Mouse (Mus musculus) erythroid progenitor cell, adult 5-6 weeks (primary cell): ENCODE measurements at regions not wholly inside any gene's neighbourhood (a gene's known extent, or its start where the extent isn't known, plus 50 kb on each side); places are given as distances from the start of the nearest gene placed in this dataset.

Source experiments
- ATAC-seq: replicated peaks from 2 replicates; pipeline ENCODE4 v1.8.0; 2016; ENCODE audit warnings: moderate number of reproducible peaks, mild to moderate bottlenecking, moderate TSS enrichment, inconsistent platforms; ENCODE audit not compliant: poor library complexity, low FRiP score, severe bottlenecking

DNA sequence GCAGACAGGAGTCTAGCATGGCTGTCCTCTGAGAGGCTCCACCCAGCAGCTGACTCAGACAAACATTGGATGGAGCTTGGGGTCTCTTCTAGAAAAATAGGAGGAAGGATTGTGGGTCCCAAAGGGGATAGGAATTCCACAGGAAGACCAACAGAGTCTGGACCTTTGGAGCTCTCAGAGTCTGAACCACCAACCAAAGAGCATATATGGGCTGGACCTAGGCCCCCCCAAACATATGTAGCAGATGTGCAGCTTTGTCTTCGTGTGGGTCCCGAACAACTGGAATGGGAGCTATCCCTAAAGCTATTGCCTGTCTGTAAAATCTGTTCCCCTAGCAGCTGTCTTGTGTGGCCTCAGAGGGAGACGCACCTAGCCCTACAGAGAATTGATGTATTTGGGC is 50.1 kb upstream of the Cpm start:
- ATAC-seq = no peak

DNA sequence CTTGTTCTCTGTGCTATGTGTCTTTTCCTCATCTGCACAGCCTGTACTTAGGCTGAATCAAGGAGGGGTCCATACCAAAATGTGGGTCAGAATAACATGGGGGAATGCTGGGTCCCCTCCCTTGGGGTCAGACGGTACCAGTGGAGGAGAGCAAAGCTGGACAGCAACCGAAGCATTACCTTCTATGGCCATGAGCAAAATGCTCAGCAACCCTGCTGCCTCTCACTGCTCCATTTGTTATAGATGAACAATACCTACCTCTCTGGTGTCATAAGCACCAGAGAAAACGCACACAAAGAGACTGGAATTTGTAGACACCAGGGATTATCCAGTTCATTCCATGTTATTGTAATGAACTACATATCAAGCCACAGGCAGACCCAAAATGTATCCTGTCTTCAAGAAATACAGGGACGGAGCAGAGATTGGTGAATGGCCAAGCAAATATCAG is 50.6 kb upstream of the Cpm start:
- ATAC-seq = no peak

DNA sequence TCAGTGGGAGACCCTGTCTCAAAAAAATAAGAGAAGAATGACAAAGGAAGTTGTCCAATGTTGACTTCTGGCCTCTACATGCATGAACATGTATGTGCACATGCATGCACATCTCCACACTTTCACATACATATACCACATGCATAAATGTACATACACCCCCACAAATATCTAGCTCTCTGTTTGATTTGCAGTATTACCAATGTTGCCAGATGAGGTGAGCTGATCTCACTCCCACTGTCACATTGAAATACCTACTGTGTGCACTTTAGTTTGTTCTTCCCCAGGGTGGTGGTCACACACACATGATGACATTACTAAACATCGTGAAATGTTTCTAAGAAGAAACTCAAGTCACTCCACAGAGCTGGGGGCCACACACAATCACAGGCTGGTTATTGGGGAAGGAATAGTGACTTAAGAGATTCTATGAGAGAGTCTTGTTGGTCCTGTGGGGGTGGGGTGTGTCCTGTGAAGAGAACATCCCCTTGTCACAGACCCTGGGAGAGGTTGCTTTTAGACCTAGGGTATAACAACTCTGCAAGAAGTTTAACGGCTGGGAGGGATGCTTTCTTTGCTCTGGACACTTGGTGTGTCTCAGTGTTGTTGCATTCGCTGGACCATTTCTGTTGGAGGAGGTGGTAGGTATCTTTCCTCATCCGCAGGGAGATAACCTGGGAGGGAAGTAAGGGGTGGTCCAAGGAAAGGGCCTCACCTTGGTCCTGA is 51.2 kb upstream of the Cpm start:
- ATAC-seq = no peak

- no peak for ATAC-seq
These were observed 52.2 kb upstream of the Cpm start for GRCm38 (mm10) chr10:117576881-117577730.

DNA sequence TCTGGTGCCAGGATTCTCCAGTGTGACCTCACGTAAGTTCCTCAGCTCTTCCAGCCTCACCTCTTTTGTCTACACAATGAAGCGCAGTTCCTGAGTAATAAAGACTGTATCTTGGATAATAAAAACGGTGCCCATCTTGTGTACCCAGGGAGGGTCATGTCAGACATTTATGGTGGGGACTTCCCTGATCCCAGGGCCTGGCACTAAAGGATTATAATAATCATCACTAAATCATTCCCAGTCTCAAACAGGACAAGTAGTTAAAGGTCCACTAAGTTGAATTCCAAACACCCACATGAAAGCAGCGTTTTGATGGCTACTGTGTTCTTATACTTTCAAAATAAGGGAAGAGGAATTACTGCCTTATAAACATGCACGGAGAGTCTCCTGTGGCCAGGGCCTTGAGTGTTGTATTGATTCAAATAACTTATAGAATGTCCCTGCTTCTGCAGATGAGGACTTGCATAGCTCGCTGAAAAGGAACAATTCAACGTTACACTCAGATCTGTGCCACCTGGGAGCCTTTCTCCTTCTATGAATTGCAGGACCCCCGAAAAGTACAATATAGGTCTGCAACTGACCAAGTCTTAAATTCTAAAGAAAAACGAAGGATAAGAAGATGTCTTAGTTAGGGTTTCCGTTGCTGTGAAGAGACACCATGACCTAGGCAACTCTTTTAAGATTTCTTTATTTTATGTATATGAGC is 53.0 kb upstream of the Cpm start:
- ATAC-seq = no peak

DNA sequence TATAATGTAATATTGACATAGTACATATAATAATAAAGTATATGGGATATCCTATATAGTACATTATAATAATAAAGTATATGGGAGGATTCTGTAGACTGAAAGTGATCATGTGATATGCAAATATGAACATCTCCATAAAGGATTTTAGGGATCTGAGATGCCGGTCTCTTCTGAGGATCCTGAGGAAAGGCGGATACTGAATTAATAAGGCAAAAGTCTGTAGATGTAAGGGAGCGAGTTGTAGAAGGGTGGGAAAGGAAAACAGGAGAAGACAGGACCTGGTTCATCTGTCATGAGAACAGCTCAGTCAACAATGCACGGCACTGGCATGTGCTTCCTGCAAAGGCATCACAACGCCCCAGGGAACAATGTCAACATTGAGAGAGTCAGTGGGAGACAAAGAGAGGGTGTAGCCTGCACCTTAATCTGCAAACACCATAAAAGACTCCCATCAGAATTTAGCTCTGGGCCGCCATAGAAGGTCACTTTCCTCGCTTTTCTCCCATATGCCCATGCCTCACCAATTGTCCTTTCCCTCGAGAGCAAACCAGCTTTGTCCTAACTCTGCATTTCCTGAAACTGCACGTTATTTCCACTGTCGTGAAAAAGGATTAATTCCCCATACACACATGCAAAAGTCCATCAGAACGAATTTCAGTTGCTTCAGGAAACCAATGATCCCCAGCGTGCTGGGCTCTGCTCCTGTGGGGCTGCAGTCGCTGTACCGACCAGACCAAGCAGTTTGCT is 53.7 kb upstream of the Cpm start:
- ATAC-seq = no peak

DNA sequence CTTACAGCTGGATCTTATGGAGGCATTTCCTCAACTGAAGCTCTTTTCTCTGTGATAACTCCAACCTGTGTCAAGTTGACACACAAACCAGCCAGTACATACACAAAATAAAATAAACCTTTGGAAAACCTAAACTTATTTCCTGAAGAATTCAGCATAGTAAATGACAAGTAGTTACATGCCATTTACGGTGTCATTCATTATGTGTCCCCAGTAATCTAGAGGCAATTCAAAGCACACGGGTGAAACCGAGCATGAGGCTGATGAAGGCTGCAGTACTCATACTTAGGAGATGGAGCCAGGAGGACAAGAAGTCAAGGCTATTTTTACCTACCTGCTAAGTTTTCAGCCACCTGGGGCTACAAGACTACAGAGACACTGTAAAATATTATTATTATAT is 54.4 kb upstream of the Cpm start:
- no peak for ATAC-seq

GRCm38 (mm10) chr10:117574056-117574727 is 55.1 kb upstream of the Cpm start:
- ATAC-seq = no peak

DNA sequence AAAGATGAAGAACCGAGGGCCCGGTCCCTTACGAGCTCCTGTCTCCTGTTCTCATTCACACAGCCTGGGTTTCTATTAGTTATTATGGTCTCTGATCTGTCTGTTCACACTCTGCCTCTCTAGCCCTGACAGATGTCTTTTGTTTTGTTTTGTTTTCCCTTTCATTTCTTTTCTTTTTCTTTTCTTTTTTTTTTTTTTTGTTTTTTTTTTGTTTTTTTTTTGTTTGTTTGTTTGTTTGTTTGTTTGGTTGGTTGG is 55.8 kb upstream of the Cpm start:
- ATAC-seq = no peak

DNA sequence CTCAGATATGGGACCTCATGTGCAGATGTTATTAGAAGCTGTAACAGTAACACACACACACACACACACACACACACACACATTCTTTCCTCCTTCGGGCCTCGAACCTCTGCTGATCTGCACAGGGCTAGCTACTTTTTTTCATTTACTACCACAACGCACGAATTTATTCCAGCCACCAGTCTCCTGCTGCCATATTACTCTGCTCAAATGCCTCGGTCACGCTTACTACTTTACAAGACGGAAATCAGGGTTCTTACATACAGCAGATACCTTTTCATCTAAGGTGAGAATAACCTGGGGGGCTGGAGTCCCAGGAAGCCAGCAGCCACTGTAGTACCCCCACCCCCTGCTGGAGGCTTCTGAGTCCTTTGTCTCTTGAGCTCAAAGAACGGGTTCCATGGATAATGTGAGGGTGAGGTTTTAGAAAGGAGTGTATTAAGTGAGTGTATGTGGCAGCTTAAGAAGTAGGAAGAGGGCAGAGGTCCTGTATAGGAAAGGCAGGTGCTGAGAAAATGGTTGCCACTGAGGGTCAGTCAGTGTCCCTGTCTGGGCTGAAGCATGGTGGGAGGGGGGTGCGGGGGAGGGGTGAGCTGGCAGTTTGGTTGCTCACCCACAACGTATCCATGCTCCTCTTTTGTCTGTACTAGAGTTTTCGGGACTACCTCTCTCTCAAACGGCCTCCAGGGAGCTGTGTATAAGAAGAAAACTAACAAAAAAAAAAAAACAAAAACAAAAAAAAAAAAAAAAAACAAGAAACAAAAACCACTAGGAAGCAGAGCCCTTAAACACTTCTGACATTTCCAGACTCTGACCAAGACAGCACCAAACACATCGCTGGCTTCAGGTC is 56.3 kb upstream of the Cpm start:
- no peak for ATAC-seq

DNA sequence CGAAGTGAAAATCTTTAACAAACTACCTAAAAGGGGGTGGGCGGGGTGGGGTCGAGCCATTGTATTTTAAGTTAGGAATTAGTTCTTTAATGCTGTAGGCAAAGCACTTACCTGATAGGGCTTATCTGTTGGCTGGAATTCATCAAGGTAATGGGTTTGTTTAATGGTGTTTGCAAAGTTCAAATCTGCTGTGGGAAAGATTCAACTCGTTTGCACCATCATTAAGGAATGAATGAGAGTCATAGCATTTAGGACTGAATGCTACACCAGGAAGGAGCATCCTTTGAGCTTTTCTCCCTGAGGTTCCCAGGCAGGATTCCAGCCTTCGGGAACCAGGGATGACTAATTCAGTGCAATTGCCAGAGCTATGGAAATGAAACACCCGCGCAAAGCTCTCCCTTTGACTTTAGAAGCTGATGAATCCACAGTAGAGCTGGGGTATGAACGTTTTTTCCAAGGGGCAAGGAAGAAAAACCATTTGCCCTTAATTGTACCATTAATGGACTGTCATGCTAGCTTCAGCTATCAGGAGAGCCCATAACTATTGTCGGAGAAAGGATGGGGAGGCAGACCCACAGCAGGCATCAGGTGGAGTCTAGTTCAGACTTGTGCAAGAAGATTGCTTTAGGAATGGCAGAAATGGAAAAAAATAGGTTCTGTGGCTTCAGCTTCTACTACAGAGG is 57.3 kb upstream of the Cpm start:
- no peak for ATAC-seq

DNA sequence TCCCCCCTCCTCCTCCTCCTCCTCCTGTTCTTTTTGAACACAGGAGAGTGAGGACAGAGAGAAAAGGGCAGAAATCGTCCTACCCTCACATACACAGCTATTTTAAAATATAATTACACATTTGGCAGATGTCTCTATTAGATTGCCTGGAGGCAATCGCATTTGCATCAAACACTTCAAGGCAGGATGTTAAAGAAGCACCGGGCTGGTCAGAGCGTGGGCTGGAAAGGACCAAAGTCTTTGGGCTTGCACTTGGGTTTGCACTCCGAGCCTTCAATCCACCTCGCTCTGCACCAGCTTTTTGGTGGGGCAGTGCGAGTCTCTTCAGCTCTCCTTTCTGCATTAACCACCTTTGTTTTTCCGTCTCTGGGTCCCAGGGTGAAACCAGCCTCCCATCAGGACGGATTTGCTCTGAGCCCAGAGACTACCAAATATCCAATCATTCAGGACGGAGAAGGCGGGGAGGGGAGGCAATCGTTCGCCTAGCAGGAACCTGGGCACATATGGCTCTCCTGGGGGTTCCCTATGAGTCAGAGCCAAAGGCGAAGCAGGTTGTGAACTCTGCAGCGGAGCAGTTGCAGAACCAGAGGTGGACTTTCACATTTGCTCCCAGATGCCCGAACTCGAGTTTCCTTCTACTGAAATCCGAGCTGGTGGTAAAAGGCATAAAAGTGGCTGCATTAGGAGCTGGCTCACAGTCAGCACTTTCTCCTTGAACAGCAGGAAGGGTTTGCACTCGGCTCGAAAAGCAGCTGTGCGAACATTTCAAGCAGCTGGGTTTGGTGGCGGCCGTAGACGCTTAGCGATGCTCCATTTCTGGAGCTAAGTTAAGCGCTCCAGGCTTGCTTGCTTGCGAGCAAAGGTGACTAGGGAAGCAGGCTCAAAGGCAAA is 58.1 kb upstream of the Cpm start:
- ATAC-seq = no peak

- no peak for ATAC-seq
These were observed 59.0 kb upstream of the Cpm start for GRCm38 (mm10) chr10:117570091-117570970.

DNA sequence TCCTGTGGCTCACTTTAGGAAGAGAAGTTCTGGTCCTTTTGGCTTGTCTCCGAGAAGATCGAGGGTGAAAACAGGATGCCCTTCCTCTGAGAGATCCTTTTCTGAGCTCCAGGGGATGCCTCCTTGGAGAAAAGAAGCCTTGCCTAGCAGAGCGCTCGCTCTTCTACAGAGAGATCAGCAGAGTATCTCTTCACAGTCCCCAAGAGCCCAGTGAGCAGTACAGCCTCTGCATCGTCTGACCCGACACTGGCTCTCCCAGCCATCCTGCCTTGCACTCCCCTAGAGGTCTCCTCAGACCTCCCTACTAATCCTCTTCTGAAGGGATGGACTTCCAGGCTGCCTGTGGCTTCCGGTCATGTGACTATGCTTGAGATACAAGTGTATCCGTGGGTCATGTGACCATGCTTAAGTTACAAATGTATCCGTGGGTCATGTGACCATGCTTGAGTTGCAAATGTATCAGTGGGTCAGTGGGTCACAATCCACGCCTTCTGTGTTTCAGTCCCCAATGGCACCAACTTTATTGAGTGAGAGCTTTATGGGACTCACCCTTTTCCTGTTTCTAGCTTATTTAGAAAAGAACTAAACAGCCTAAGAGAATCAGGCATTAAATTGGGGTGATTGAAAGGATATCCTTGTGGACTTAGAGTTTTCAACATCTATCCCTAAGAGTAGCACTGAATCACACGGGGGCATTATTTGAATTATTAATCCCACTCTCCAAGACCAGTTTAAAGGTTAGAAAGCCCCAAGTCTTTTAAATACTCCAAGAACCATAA is 59.8 kb upstream of the Cpm start:
- ATAC-seq = no peak

DNA sequence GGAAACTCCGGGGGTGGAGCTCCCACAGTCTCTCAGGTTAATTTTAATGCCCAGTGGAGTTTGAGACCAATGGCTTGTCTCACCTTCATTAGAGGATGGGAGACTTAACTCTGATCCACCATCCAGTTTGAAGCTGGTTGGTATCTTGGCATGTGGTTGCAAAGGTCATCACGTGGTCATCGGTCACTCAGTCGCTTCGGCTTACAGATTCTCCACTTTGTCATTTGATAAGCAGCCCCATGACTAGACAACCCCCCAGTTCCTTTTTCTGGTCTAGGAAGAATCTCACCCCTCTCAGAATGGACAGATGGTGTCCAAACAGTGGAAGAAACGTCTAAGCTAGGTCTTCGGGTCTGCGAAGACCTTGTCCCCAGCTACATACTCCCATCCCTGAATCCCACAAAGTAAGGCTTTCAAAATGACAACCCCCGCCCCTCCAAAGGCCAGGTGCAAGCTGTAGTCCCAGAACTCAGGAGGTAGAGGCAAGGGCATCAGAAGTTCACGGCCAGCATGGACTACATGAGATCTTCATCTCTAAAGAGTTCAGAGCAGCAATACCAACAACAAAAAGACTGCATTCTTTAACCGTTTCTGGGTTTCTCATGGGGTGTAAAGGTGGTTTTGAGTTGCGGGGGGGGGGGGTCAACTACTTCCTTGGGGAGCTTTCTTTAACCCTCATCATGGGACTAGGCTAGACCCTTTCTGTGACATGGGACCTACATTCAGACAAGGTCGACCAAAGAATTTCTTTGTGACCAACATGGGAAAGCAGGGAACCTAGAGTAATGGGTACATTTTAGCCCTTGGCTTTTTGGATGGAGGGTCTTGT is 60.6 kb upstream of the Cpm start:
- no peak for ATAC-seq
